Mouse (Mus musculus): Measurements from ENCODE around the gene Shc1. TPM values are rescaled to one million over a fixed set of nuclear protein-coding genes. Genes with fewer than 3 reads are reported as not detected.

The Shc1 gene
- polyA plus RNA-seq, 1 experiment from 2014 or later = 48.0 TPM

DNA sequence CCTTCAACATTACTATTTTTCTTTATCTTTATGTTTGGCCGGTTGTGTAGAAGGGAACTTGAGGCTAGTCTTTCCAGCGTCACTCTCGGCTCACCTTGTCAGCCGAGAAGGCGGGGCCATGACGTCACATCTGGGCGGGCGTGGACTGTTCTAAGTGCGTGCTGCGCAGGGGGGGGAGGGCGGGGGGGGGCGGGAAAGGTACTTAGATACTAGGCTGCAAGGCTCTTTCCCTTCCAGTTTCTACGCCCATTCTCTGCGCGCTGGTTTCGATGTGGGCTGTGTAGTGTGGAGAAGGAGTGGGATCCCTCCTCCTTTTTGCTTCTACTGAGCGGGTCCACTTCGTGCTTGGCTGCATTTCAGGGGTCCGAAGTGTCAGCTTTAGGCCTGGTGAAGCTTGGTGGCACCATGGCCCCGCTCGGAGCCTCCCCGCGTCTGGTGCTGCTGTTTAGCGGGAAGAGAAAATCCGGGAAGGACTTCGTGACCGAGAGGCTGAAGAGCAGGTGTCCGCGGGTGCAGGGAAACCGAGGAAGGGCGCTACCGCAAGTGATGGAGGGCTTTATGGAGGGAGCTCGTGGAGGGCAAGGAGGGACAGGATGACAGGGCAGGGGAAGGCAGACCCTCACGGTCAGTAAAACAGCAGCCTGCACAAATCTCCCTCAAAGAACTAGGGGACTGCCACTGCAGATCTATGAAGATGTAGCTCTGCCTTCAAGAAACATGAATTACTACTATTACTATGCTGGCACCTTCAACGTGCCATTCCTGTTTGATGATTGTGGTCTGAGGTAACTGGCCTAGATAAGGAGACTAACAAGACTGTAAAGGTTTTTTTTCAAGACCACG is 40.9 kb downstream of the Shc1 start:
- WGBS = 2% methylated on average over 36 of the region's 36 CpGs
- H3K4me2 ChIP-seq (ENCODE audit: low read depth) = peak overlapping the region; percentile 74
- H3K4me3 ChIP-seq (ENCODE audit: low read depth, low read length) = peak overlapping the region; percentile 56
- peak overlapping the region; percentile 75 for H3K27ac ChIP-seq (ENCODE audit: low read depth, low read length)
- H3K36me3 ChIP-seq (ENCODE audit: control insufficient read depth, insufficient read depth, low read length) = no peaks in the 10 kb centered on the region
- peak overlapping the region; percentile 75 for H3K9ac ChIP-seq (ENCODE audit: low read length)
- no peaks in the 10 kb centered on the region for H3K27me3 ChIP-seq (ENCODE audit: control insufficient read depth, insufficient read depth, low read length)
- H3K9me3 ChIP-seq (ENCODE audit: control insufficient read depth, low read length) = no peaks in the 10 kb centered on the region
- peaks cover 6% of the 10 kb centered on the region for H3K4me1 ChIP-seq (ENCODE audit: control insufficient read depth, insufficient read depth, low read length)
- DNase-seq (ENCODE audit: low spot score) (peak; percentile 90), ATAC-seq (ENCODE audit: insufficient read depth, low FRiP score, low TSS enrichment) (peak; percentile 82)

DNA sequence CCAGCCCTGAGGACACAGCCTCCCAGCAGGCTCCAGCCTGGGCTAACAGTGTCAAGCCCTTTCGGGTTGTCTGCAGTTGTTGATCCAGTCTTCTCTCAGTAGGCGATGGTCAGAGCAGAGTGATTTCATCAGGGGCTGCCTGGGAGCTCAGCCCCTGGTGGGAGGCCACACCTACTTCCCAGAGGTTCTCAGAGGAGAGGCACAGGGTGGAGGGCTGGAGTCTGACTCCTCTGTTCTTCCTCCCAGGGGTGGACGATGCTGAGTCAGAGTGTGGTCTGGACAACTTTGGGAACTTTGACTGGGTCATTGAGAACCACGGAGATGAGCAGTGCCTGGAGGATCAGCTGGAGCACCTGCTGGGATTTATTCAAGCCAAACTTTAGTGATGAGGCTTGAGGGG is 50.0 kb downstream of the Shc1 start:
- no peaks in the 10 kb centered on the region; the same call in 1 of the 2 replicates for H3K36me3 ChIP-seq (ENCODE audit: control insufficient read depth, insufficient read depth, low read length)
- H3K27ac ChIP-seq (ENCODE audit: low read depth, low read length) = no peak overlapping the region
- H3K9me3 ChIP-seq (ENCODE audit: control insufficient read depth, low read length) = no peaks in the 10 kb centered on the region
- H3K4me2 ChIP-seq (ENCODE audit: low read depth) = no peak overlapping the region
- H3K4me1 ChIP-seq (ENCODE audit: control insufficient read depth, insufficient read depth, low read length) = no peaks in the 10 kb centered on the region
- no peak for ATAC-seq (ENCODE audit: insufficient read depth, low FRiP score, low TSS enrichment)
- H3K9ac ChIP-seq (ENCODE audit: low read length) = no peak overlapping the region
- H3K4me3 ChIP-seq (ENCODE audit: low read depth, low read length) = no peak overlapping the region
- DNase-seq (ENCODE audit: low spot score) = no peak
- H3K27me3 ChIP-seq (ENCODE audit: control insufficient read depth, insufficient read depth, low read length) = no peaks in the 10 kb centered on the region
- WGBS = 50% methylated on average over 4 of the region's 4 CpGs

DNA sequence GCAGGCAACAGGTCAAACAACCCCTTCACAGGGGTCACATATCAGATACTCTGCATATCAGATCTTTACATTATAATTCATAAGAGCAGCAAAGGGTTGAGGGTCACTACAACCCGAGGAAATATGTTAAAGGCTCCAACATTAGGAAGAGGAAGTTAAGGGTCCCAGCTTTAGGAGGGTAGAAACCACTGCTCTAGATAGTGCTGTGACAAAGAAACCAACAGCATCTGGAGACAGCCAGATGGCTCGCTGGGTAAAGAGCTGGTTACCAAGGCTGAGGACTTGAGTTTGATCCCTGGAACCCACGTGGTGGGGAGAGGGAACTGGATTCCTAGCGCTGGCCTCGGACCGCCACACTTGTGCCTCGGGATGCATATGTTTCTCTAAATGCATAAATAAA is 54.0 kb downstream of the Shc1 start:
- H3K4me3 ChIP-seq (ENCODE audit: low read depth, low read length) = no peak overlapping the region
- no peaks in the 10 kb centered on the region for H3K4me1 ChIP-seq (ENCODE audit: control insufficient read depth, insufficient read depth, low read length)
- no peak overlapping the region for H3K9ac ChIP-seq (ENCODE audit: low read length)
- no peak for ATAC-seq (ENCODE audit: insufficient read depth, low FRiP score, low TSS enrichment)
- no peaks in the 10 kb centered on the region; the same call in 1 of the 2 replicates for H3K36me3 ChIP-seq (ENCODE audit: control insufficient read depth, insufficient read depth, low read length)
- H3K27ac ChIP-seq (ENCODE audit: low read depth, low read length) = no peak overlapping the region
- H3K27me3 ChIP-seq (ENCODE audit: control insufficient read depth, insufficient read depth, low read length) = no peaks in the 10 kb centered on the region
- WGBS = 79% methylated on average over 7 of the region's 7 CpGs
- H3K4me2 ChIP-seq (ENCODE audit: low read depth) = no peak overlapping the region
- H3K9me3 ChIP-seq (ENCODE audit: control insufficient read depth, low read length) = no peaks in the 10 kb centered on the region
- DNase-seq (ENCODE audit: low spot score) = no peak

DNA sequence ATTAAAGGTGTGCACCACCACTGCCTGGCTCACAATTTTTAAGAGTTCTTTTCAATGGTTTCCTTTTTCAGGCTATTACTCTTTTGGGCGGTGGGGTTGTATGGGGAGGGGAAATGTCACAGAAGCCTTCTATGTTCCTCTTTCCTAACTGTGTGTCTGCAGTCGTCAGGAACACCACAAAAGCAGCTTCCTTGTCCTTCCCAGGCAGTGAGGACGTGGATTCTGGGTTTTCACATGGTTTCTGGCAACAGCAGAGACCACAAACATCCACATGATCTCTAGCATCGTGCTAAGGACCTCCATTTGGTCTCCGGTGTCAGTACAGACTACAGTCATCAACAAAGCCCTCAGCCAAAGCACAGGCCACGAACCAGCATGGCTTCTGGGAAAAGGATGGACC is 55.6 kb downstream of the Shc1 start:
- 72% methylated on average over 6 of the region's 6 CpGs for WGBS
- DNase-seq (ENCODE audit: low spot score) = no peak
- no peak overlapping the region for H3K27ac ChIP-seq (ENCODE audit: low read depth, low read length)
- no peak overlapping the region for H3K9ac ChIP-seq (ENCODE audit: low read length)
- H3K4me2 ChIP-seq (ENCODE audit: low read depth) = no peak overlapping the region
- no peaks in the 10 kb centered on the region for H3K4me1 ChIP-seq (ENCODE audit: control insufficient read depth, insufficient read depth, low read length)
- no peaks in the 10 kb centered on the region for H3K9me3 ChIP-seq (ENCODE audit: control insufficient read depth, low read length)
- H3K4me3 ChIP-seq (ENCODE audit: low read depth, low read length) = no peak overlapping the region
- no peaks in the 10 kb centered on the region for H3K36me3 ChIP-seq (ENCODE audit: control insufficient read depth, insufficient read depth, low read length)
- no peaks in the 10 kb centered on the region for H3K27me3 ChIP-seq (ENCODE audit: control insufficient read depth, insufficient read depth, low read length)
- no peak for ATAC-seq (ENCODE audit: insufficient read depth, low FRiP score, low TSS enrichment)

DNA sequence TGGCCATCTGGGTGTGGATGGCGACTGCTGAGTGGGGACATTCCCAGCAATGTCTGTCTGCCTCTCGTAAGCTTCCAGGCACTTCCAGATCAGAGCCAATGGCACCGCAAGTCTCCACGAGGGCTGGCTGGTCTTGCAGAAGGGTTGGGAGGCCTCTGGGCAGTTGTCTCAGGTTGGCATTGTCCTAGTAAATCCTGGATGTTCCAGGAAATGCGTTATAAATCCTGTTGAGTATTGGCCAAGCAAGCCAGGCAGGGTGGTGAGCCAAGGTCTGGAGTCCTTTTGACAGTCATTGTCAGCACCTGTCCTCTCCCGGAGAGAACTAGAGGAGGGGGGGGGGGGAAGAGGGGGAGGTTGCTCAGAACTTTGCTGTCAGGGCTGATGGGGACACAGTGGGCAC is 60.8 kb downstream of the Shc1 start:
- WGBS = 77% methylated on average over 6 of the region's 6 CpGs
- Histone ChIP-seq H3K4me1 (ENCODE audit: control insufficient read depth, insufficient read depth, low read length) (no peaks in the 10 kb centered on the region), H3K4me2 (ENCODE audit: low read depth) (no peak overlapping the region), H3K36me3 (ENCODE audit: control insufficient read depth, insufficient read depth, low read length) (no peaks in the 10 kb centered on the region), H3K9ac (ENCODE audit: low read length) (no peak overlapping the region), H3K4me3 (ENCODE audit: low read depth, low read length) (no peak overlapping the region), H3K9me3 (ENCODE audit: control insufficient read depth, low read length) (no peaks in the 10 kb centered on the region), H3K27me3 (ENCODE audit: control insufficient read depth, insufficient read depth, low read length) (no peaks in the 10 kb centered on the region), H3K27ac (ENCODE audit: low read depth, low read length) (no peak overlapping the region)
- no peak for DNase-seq (ENCODE audit: low spot score)
- no peak for ATAC-seq (ENCODE audit: insufficient read depth, low FRiP score, low TSS enrichment)

Other genes with a start within 250 kb of the Shc1 start
- gene Scamp3, start 241.0 kb upstream of the Shc1 start, polyA plus RNA-seq (2014; fragmentation: Nextera tagmentation; extraction: Ambion mirVana) = 91.2 and 92.8 TPM in 2 replicates
- gene Fam189b, start 235.3 kb upstream of the Shc1 start, polyA plus RNA-seq (2014; fragmentation: Nextera tagmentation; extraction: Ambion mirVana) = 32.5 and 36.9 TPM in 2 replicates
- 44.4 and 46.5 TPM in 2 replicates for gene Gba, start 215.5 kb upstream of the Shc1 start, polyA plus RNA-seq (2014; fragmentation: Nextera tagmentation; extraction: Ambion mirVana)
- gene Thbs3, start 203.3 kb upstream of the Shc1 start, polyA plus RNA-seq (2014; fragmentation: Nextera tagmentation; extraction: Ambion mirVana) = 26.3 and 26.6 TPM in 2 replicates
- 181 and 202 TPM in 2 replicates for gene Mtx1, start 191.4 kb upstream of the Shc1 start, polyA plus RNA-seq (2014; fragmentation: Nextera tagmentation; extraction: Ambion mirVana)
- 1.6 and 1.8 TPM in 2 replicates for gene Muc1, start 189.4 kb upstream of the Shc1 start, polyA plus RNA-seq (2014; fragmentation: Nextera tagmentation; extraction: Ambion mirVana)
- 237 and 255 TPM in 2 replicates for gene Krtcap2, start 172.5 kb upstream of the Shc1 start, polyA plus RNA-seq (2014; fragmentation: Nextera tagmentation; extraction: Ambion mirVana)
- gene Trim46, start 172.1 kb upstream of the Shc1 start, polyA plus RNA-seq (2014; fragmentation: Nextera tagmentation; extraction: Ambion mirVana) = 11.6 and 12.8 TPM in 2 replicates
- gene Dpm3, start 159.1 kb upstream of the Shc1 start, polyA plus RNA-seq (2014; fragmentation: Nextera tagmentation; extraction: Ambion mirVana) = 86.1 and 88.5 TPM in 2 replicates
- 33.8 and 37.6 TPM in 2 replicates for gene Slc50a1, start 147.9 kb upstream of the Shc1 start, polyA plus RNA-seq (2014; fragmentation: Nextera tagmentation; extraction: Ambion mirVana)
- 13.7 and 15.9 TPM in 2 replicates for gene Efna1, start 137.3 kb upstream of the Shc1 start, polyA plus RNA-seq (2014; fragmentation: Nextera tagmentation; extraction: Ambion mirVana)
- gene Efna3, start 95.5 kb upstream of the Shc1 start, polyA plus RNA-seq (2014; fragmentation: Nextera tagmentation; extraction: Ambion mirVana) = 32.7 and 36.5 TPM in 2 replicates
- gene Efna4, start 80.4 kb upstream of the Shc1 start, polyA plus RNA-seq (2014; fragmentation: Nextera tagmentation; extraction: Ambion mirVana) = 20.5 and 21.6 TPM in 2 replicates
- gene Adam15, start 68.4 kb upstream of the Shc1 start, polyA plus RNA-seq (2014; fragmentation: Nextera tagmentation; extraction: Ambion mirVana) = 16.3 and 18.3 TPM in 2 replicates
- 0.20 TPM in 1 of 2 replicates, not detected in the other for gene Dcst2, start 56.5 kb upstream of the Shc1 start, polyA plus RNA-seq (2014; fragmentation: Nextera tagmentation; extraction: Ambion mirVana)
- gene Dcst1, start 53.2 kb upstream of the Shc1 start, polyA plus RNA-seq (2014; fragmentation: Nextera tagmentation; extraction: Ambion mirVana) = 0.31 and 0.41 TPM in 2 replicates
- gene Zbtb7b, start 23.7 kb upstream of the Shc1 start, polyA plus RNA-seq (2014; fragmentation: Nextera tagmentation; extraction: Ambion mirVana) = 0.25 and 0.54 TPM in 2 replicates
- gene Lenep, start 15.7 kb upstream of the Shc1 start, polyA plus RNA-seq (2014; fragmentation: Nextera tagmentation; extraction: Ambion mirVana) = 0.13 and 0.73 TPM in 2 replicates
- 29.4 and 30.9 TPM in 2 replicates for gene Flad1, start 6.6 kb upstream of the Shc1 start, polyA plus RNA-seq (2014; fragmentation: Nextera tagmentation; extraction: Ambion mirVana)
- 432 and 463 TPM in 2 replicates for gene Cks1b, start 60 bp upstream of the Shc1 start, polyA plus RNA-seq (2014; fragmentation: Nextera tagmentation; extraction: Ambion mirVana)
- gene Pygo2, start 11.8 kb downstream of the Shc1 start, polyA plus RNA-seq (2014; fragmentation: Nextera tagmentation; extraction: Ambion mirVana) = 55.7 and 59.8 TPM in 2 replicates
- 8.6 and 9.1 TPM in 2 replicates for gene Pbxip1, start 18.3 kb downstream of the Shc1 start, polyA plus RNA-seq (2014; fragmentation: Nextera tagmentation; extraction: Ambion mirVana)
- gene Pmvk, start 36.1 kb downstream of the Shc1 start, polyA plus RNA-seq (2014; fragmentation: Nextera tagmentation; extraction: Ambion mirVana) = 71.8 and 74.5 TPM in 2 replicates
- gene Kcnn3, start 101.7 kb downstream of the Shc1 start, polyA plus RNA-seq (2014; fragmentation: Nextera tagmentation; extraction: Ambion mirVana) = 1.4 and 1.9 TPM in 2 replicates